Mouse (Mus musculus) lung, adult 2 months (tissue): ENCODE measurements around the gene Scn4a.

ENCODE experiments used
- CTCF ChIP-seq: fragments of 200-500 bp; IDR thresholded peaks from 2 replicates; pipeline ENCODE4 v1.5.1; 2011; ENCODE audit warnings: mild to moderate bottlenecking, low read length, control low read depth; ENCODE audit not compliant: insufficient read depth
- POLR2A ChIP-seq: fragments of 200-500 bp; IDR thresholded peaks from 2 replicates; pipeline ENCODE4 v1.6.1; 2011; ENCODE audit warnings: low read depth, mild to moderate bottlenecking, control low read depth, low read length, borderline replicate concordance; ENCODE audit errors: extremely low read depth

- TF ChIP-seq POLR2A: no peak; the same call in 1 of the 2 replicates
- no peak for TF ChIP-seq CTCF
These were observed 81.8 kb downstream of the Scn4a start for GRCm38 (mm10) chr11:106271131-106271793.
